Mouse (Mus musculus): Measurements from ENCODE around the gene Atf7ip. TPM values are rescaled to one million over a fixed set of nuclear protein-coding genes. Genes with fewer than 3 reads are reported as not detected.

Gene Atf7ip
- polyA plus RNA-seq, 1 experiment from 2014 or later: 46.7 TPM

GRCm38 (mm10) chr6:136612312-136612711 is 106.3 kb downstream of the Atf7ip start:
- Histone ChIP-seq H3K4me1 (no peaks in the 10 kb centered on the region), H3K9me3 (peaks cover 8% of the 10 kb centered on the region; the same call in 1 of the 2 replicates), H3K4me3 (no peak overlapping the region), H3K36me3 (replicated peaks) (peaks cover 49% of the 10 kb centered on the region), H3K27ac (no peak overlapping the region), H3K27me3 (ENCODE audit: poor library complexity, severe bottlenecking) (no peaks in the 10 kb centered on the region)
- DNase-seq (ENCODE audit: extremely low spot score, low spot score): no peak
- 96% methylated on average over 3 of the region's 3 CpGs for WGBS

DNA sequence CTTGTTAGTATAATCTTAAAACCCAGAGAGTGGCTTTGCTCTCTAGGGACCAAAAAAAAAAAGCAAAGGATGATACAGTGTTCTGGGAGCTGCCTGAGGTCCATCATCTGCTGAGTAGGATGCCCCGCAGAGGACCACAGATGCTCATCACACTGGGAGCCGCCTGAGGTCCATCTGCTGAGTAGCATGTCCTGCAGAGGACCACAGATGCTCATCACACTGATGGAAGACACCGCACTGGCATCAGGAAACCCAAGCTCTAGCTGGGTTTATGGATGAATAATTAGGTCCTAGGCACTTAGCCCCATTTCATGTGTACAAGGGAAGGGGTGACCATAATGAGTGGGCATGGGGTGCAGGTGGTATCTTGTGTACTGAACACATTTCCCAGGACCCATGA is 108.2 kb downstream of the Atf7ip start:
- 89% methylated on average over 3 of the region's 3 CpGs for WGBS

DNA sequence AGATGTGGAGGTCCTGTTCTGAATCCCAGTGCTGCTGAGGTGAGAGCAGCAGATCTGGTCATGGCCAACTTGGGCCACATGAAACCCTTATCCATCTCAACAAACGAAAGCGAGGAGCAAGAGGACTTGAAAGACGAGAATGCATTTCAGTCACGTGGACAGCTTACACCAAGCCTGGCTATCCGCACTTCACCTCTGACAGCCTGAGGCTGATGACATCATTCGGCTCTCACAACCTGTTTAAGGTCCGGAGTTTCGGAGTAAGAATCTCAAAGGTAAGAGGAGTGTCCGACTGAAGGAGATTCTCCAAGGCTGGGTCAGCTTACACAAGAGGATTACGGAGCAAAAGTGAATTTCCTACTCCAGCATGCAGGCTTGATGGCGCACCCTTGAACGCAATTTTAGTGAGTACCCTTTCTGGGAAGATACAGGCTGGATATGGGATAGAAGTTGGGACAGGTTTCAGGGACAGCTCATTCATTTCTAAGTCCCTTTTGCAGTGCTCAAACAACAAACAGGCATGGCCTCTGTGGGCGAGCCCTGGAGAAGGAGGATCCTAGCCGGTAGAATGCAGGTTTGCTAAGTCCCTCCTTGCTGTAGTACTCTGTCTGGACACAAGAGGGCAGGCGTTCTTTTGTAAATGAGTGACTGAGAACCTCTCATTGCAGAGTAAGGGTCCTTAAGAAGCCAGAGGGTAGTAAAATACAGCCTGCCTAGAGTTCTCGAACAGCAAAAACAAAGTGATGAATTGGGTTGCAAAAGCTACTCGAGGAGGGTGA is 114.6 kb downstream of the Atf7ip start:
- Histone ChIP-seq H3K9me3 (no peaks in the 10 kb centered on the region), H3K4me1 (no peaks in the 10 kb centered on the region), H3K4me3 (no peak overlapping the region), H3K27ac (no peak overlapping the region), H3K36me3 (replicated peaks) (no peaks in the 10 kb centered on the region), H3K27me3 (ENCODE audit: poor library complexity, severe bottlenecking) (peaks cover 6% of the 10 kb centered on the region)
- WGBS: 49% methylated on average over 17 of the region's 17 CpGs
- DNase-seq (ENCODE audit: extremely low spot score, low spot score): peak; percentile 76

More for the DNA sequence above, 108.2 kb downstream of the Atf7ip start:
- no peak overlapping the region for H3K4me3 ChIP-seq
- H3K4me1 ChIP-seq: no peaks in the 10 kb centered on the region
- H3K36me3 ChIP-seq (replicated peaks): peaks cover 32% of the 10 kb centered on the region
- no peaks in the 10 kb centered on the region for H3K27me3 ChIP-seq (ENCODE audit: poor library complexity, severe bottlenecking)
- peaks cover 8% of the 10 kb centered on the region; the same call in 1 of the 2 replicates for H3K9me3 ChIP-seq
- no peak for DNase-seq (ENCODE audit: extremely low spot score, low spot score)
- no peak overlapping the region for H3K27ac ChIP-seq

- 90% methylated on average over 12 of the region's 12 CpGs for WGBS
- no peak for DNase-seq (ENCODE audit: extremely low spot score, low spot score)
- H3K27me3 ChIP-seq (ENCODE audit: poor library complexity, severe bottlenecking): peaks cover 43% of the 10 kb centered on the region
- H3K27ac ChIP-seq: no peak overlapping the region
- peaks cover 9% of the 10 kb centered on the region; the same call in 1 of the 2 replicates for H3K4me1 ChIP-seq
- no peaks in the 10 kb centered on the region for H3K36me3 ChIP-seq (replicated peaks)
- no peak overlapping the region for H3K4me3 ChIP-seq
- no peaks in the 10 kb centered on the region for H3K9me3 ChIP-seq
Measured at GRCm38 (mm10) chr6:136625421-136625820, 119.5 kb downstream of the Atf7ip start.

DNA sequence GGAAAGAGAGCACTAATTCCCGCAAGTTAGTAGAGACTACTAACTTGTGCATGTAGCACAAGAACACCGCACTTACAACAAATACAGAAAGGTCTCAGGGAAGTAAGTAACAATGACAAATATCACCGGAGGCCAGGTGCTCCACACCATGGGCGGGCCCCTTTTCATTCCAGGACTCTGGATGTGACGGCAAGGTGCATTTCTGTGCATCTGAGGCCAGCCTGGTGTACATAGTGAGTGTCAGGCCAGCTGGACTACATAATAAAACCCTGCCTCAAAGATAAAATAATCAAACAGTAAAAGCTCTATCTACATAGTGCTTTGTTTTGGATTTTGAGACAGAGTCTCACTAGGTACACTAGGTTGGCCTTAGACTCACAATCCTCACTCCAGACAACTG is 123.7 kb downstream of the Atf7ip start:
- 86% methylated on average over 5 of the region's 5 CpGs for WGBS
- no peaks in the 10 kb centered on the region for H3K9me3 ChIP-seq
- H3K4me1 ChIP-seq: peaks cover 9% of the 10 kb centered on the region; the same call in 1 of the 2 replicates
- DNase-seq (ENCODE audit: extremely low spot score, low spot score): no peak
- H3K36me3 ChIP-seq (replicated peaks): no peaks in the 10 kb centered on the region
- no peak overlapping the region for H3K4me3 ChIP-seq
- peaks cover 83% of the 10 kb centered on the region for H3K27me3 ChIP-seq (ENCODE audit: poor library complexity, severe bottlenecking)
- no peak overlapping the region for H3K27ac ChIP-seq

DNA sequence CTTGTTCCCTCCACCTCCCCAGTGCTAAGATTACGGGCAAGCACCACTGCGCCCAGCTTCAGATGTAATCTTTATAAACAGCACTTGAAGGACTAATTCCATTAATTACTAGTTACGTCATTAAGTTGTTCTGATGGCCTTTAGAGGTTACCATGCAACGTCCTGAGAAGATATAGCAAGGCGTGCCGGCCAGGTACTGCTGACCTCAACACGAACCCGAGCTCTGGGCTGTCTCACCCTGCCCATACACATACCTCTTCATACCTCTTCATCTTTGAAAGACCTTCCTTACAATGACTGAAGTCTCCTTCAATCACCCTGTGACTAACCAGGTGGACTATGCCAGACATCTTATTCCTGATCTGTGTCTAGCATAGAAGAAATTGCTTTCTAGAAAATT is 125.6 kb downstream of the Atf7ip start:
- DNase-seq (ENCODE audit: extremely low spot score, low spot score): no peak
- H3K27me3 ChIP-seq (ENCODE audit: poor library complexity, severe bottlenecking): peaks cover 66% of the 10 kb centered on the region
- H3K4me1 ChIP-seq: peaks cover 9% of the 10 kb centered on the region; the same call in 1 of the 2 replicates
- no peak overlapping the region for H3K4me3 ChIP-seq
- WGBS: 90% methylated on average over 8 of the region's 8 CpGs
- H3K36me3 ChIP-seq (replicated peaks): no peaks in the 10 kb centered on the region
- no peaks in the 10 kb centered on the region for H3K9me3 ChIP-seq
- no peak overlapping the region for H3K27ac ChIP-seq

DNA sequence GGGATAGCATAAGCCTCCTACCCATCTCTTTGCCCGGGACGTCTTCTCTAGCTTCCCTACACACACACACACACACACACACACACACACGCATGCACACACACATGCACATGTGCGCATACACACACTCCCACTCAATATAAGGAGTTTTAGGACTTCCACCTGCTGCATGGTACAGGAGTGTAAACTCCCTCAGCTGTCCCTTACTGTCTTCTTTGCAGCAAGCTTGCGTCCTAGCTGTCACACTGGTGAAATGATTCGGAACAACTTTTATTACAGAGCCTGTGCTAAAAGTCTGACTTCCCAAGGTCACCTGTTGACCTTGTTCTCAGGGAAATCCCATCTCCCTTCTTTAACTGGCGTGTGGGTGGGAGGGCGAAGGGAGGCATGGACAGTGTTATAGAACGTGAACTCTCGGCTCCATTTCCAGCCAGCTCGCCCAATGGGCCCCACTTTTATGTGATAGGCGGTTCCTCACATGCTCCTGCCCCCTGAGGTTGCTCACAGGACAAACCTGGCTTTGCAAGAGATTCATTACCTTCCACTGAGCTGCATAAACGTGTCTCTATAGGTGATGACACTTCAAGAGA is 126.1 kb downstream of the Atf7ip start:
- H3K27ac ChIP-seq: no peak overlapping the region
- WGBS: 89% methylated on average over 13 of the region's 13 CpGs
- H3K9me3 ChIP-seq: no peaks in the 10 kb centered on the region
- DNase-seq (ENCODE audit: extremely low spot score, low spot score): no peak
- peaks cover 61% of the 10 kb centered on the region for H3K27me3 ChIP-seq (ENCODE audit: poor library complexity, severe bottlenecking)
- H3K4me1 ChIP-seq: peaks cover 9% of the 10 kb centered on the region; the same call in 1 of the 2 replicates
- no peaks in the 10 kb centered on the region for H3K36me3 ChIP-seq (replicated peaks)
- H3K4me3 ChIP-seq: no peak overlapping the region

GRCm38 (mm10) chr6:136633154-136633553 is 127.2 kb downstream of the Atf7ip start:
- H3K4me3 ChIP-seq: no peak overlapping the region
- peaks cover 9% of the 10 kb centered on the region; the same call in 1 of the 2 replicates for H3K4me1 ChIP-seq
- H3K27ac ChIP-seq: no peak overlapping the region
- no peaks in the 10 kb centered on the region for H3K9me3 ChIP-seq
- H3K36me3 ChIP-seq (replicated peaks): no peaks in the 10 kb centered on the region
- H3K27me3 ChIP-seq (ENCODE audit: poor library complexity, severe bottlenecking): peaks cover 52% of the 10 kb centered on the region
- 91% methylated on average over 3 of the region's 3 CpGs for WGBS
- DNase-seq (ENCODE audit: extremely low spot score, low spot score): no peak

DNA sequence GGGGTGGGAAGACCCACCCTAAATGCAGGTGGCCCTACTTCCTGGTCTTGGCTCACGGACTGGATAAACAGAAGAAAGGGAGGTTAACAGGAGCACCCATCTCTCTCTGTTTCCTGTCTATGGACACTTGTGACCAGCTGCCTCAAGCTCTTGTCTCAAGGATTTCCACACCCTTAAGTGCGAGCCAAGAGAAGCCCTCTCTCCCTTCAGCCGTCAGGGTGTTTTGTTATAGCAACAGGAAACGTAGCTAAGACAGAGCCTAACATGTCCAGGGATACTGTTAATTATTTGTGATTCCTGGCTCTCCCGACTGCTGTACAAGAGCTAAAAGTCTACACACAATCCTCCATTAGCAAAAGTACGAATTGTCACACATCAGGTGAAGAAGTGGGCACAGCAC is 127.8 kb downstream of the Atf7ip start:
- WGBS: 84% methylated on average over 6 of the region's 6 CpGs
- Histone ChIP-seq H3K27me3 (ENCODE audit: poor library complexity, severe bottlenecking) (peaks cover 52% of the 10 kb centered on the region), H3K9me3 (no peaks in the 10 kb centered on the region), H3K4me3 (no peak overlapping the region), H3K4me1 (peaks cover 6% of the 10 kb centered on the region; the same call in 1 of the 2 replicates), H3K36me3 (replicated peaks) (no peaks in the 10 kb centered on the region), H3K27ac (no peak overlapping the region)
- no peak for DNase-seq (ENCODE audit: extremely low spot score, low spot score)

GRCm38 (mm10) chr6:136634982-136635381 is 129.0 kb downstream of the Atf7ip start:
- 76% methylated on average over 3 of the region's 3 CpGs for WGBS
- no peaks in the 10 kb centered on the region for H3K4me1 ChIP-seq
- DNase-seq (ENCODE audit: extremely low spot score, low spot score): no peak

GRCm38 (mm10) chr6:136644171-136644570 is 138.2 kb downstream of the Atf7ip start:
- WGBS: 93% methylated on average over 2 of the region's 2 CpGs
- peaks cover 3% of the 10 kb centered on the region; the same call in 1 of the 2 replicates for H3K9me3 ChIP-seq
- H3K27ac ChIP-seq: no peak overlapping the region
- H3K4me1 ChIP-seq: peaks cover 10% of the 10 kb centered on the region
- no peak overlapping the region for H3K4me3 ChIP-seq
- H3K27me3 ChIP-seq (ENCODE audit: poor library complexity, severe bottlenecking): no peaks in the 10 kb centered on the region
- no peak for DNase-seq (ENCODE audit: extremely low spot score, low spot score)
- no peaks in the 10 kb centered on the region for H3K36me3 ChIP-seq (replicated peaks)

More at GRCm38 (mm10) chr6:136634982-136635381, 129.0 kb downstream of the Atf7ip start:
- Histone ChIP-seq H3K4me3 (no peak overlapping the region), H3K36me3 (replicated peaks) (no peaks in the 10 kb centered on the region), H3K27me3 (ENCODE audit: poor library complexity, severe bottlenecking) (peaks cover 44% of the 10 kb centered on the region), H3K9me3 (no peaks in the 10 kb centered on the region), H3K27ac (no peak overlapping the region)

DNA sequence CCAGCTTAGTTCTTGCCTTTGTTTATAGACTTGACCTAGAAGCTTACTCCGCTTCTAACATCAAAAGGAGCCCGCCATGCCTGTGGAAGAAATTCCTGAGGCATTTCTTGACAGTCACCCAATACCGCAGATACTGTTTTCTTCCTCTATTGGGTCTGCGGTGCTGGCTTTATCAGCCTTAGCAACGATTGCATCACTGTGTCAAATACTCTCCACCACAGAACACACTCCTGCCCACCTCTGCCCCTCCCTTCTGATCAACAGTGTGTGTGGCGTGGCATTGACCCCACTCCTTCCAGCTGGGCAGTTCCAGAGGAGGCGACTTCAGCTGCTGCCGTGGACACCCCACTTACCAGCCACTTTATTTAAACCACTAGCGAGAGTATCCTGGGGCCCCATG is 139.8 kb downstream of the Atf7ip start:
- Histone ChIP-seq H3K27me3 (ENCODE audit: poor library complexity, severe bottlenecking) (no peaks in the 10 kb centered on the region), H3K27ac (0 out of 2 replicates have a peak overlapping the region, but pooled peaks have one; percentile 20), H3K36me3 (replicated peaks) (no peaks in the 10 kb centered on the region), H3K9me3 (peaks cover 3% of the 10 kb centered on the region; the same call in 1 of the 2 replicates), H3K4me3 (no peak overlapping the region), H3K4me1 (peaks cover 10% of the 10 kb centered on the region)
- WGBS: 69% methylated on average over 9 of the region's 9 CpGs
- no peak for DNase-seq (ENCODE audit: extremely low spot score, low spot score)

DNA sequence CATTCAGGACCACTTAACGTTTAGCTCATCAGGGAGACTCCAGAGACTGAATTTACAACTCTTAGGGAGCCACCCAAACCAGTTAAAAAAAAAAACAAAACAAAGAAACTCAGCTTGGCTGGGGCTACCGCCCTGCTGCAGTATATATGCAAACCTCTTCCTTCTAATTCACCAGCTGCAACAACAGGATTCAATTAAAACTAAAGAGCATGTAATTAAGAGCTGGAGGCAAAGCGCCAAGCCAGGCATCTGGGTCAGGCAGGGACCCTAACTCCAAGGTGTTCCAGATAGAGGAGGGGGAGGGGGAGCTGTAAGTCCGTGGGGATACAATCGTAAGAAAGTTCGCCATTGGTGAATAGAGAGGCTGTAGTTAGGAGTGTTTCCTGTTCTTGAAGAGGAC is 140.2 kb downstream of the Atf7ip start:
- H3K27me3 ChIP-seq (ENCODE audit: poor library complexity, severe bottlenecking): no peaks in the 10 kb centered on the region
- H3K4me3 ChIP-seq: no peak overlapping the region
- WGBS: 28% methylated on average over 6 of the region's 6 CpGs
- H3K9me3 ChIP-seq: peaks cover 3% of the 10 kb centered on the region; the same call in 1 of the 2 replicates
- H3K27ac ChIP-seq: no peak overlapping the region
- H3K4me1 ChIP-seq: peaks cover 10% of the 10 kb centered on the region
- DNase-seq (ENCODE audit: extremely low spot score, low spot score): no peak
- no peaks in the 10 kb centered on the region for H3K36me3 ChIP-seq (replicated peaks)

Measured in forebrain, embryonic 10.5 days (tissue).